Mouse (Mus musculus) cortical plate, adult 2 months (tissue): Measurements from ENCODE around the gene Celsr2.

ENCODE experiments used
- CTCF ChIP-seq: fragments of 200-500 bp; IDR thresholded peaks from 2 replicates; pipeline ENCODE4 v1.5.1; 2011; ENCODE audit warnings: mild to moderate bottlenecking, control low read depth, low read length; ENCODE audit not compliant: insufficient read depth; ENCODE audit errors: extremely low read depth
- POLR2A ChIP-seq: fragments of 200-500 bp; IDR thresholded peaks from 2 replicates; pipeline ENCODE4 v1.6.1; 2011; ENCODE audit warnings: mild to moderate bottlenecking, low read length, control low read depth; ENCODE audit not compliant: insufficient read depth; ENCODE audit errors: extremely low read depth

DNA sequence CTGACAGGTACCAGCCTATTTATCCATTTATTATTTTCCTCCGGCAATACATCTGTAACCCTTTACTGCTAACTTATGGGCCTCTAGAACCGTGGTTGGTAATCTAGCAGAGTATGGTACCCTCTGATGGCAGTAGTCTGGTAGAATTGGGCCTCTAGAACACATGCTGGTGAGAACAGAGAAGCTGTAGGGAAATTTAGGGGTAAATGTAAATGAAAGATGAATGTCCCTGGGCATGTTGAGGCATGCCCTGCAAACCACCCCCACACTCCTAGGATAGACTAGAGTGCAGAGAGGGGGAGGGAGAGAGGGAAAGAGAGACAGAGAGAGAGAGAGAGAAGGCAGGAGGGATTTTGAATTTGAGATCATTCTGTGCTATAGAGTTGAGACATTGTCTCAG lies 30.9 kb downstream of the Celsr2 start:
- TF ChIP-seq CTCF (no peak), POLR2A (no peak)
